Comparison of ENCODE assay signal across 18 mouse cellular contexts in genomic region chr17:79865027-79865426, GRCm38 (mm10). TPM values are rescaled to one million over a fixed set of nuclear protein-coding genes. Genes with fewer than 3 reads are reported as not detected.
DNase-seq lines count a peak whose midpoint lies in the region; ATAC-seq and TF ChIP-seq lines count a peak whose summit lies in the region.
"Had no signal": no experiment of that assay in that cellular context is flagged by ENCODE, and none has a peak within 500 bp of the region (broad histone marks: within the 10 kb centered on the region; RNA-seq: fewer than 3 reads in every experiment).

No protein-coding gene starts in this region.

- H3K27ac ChIP-seq in liver, postnatal 0 days (ENCODE audit: low read depth) = no peak overlapping the region
- H3K27ac ChIP-seq in liver, embryonic 11.5 days (ENCODE audit: low read depth, low read length) = no peak overlapping the region
- H3K27ac ChIP-seq in lung, postnatal 0 days (ENCODE audit: low read length) = no peak overlapping the region
- H3K27ac ChIP-seq in stomach, embryonic 15.5 days = no peak overlapping the region
- H3K27ac ChIP-seq: embryonic facial prominence, embryonic 12.5 days; forebrain, embryonic 15.5 days; heart, embryonic 13.5 days had no signal

- H3K9me3 ChIP-seq in liver, postnatal 0 days (ENCODE audit: low read length) = no peaks in the 10 kb centered on the region
- no peaks in the 10 kb centered on the region for H3K9me3 ChIP-seq in liver, embryonic 11.5 days (ENCODE audit: control insufficient read depth, low read length)
- no peaks in the 10 kb centered on the region for H3K9me3 ChIP-seq in lung, postnatal 0 days (ENCODE audit: low read length)
- no peaks in the 10 kb centered on the region for H3K9me3 ChIP-seq in stomach, embryonic 15.5 days
- H3K9me3 ChIP-seq: embryonic facial prominence, embryonic 12.5 days; forebrain, embryonic 15.5 days; heart, embryonic 13.5 days had no signal

- no peaks in the 10 kb centered on the region for H3K4me1 ChIP-seq in liver, postnatal 0 days (ENCODE audit: insufficient read depth)
- no peaks in the 10 kb centered on the region for H3K4me1 ChIP-seq in liver, embryonic 11.5 days (replicated peaks; ENCODE audit: control insufficient read depth, insufficient read depth, low read length)
- H3K4me1 ChIP-seq in lung, postnatal 0 days (ENCODE audit: insufficient read depth, low read depth, low read length) = no peaks in the 10 kb centered on the region
- H3K4me1 ChIP-seq in stomach, embryonic 15.5 days = no peaks in the 10 kb centered on the region
- H3K4me1 ChIP-seq: embryonic facial prominence, embryonic 12.5 days; forebrain, embryonic 15.5 days had no signal

- TF ChIP-seq CTCF in liver, postnatal 0 days (IDR thresholded peaks at IDR 0.05; ENCODE audit: low read depth) = no peak
- TF ChIP-seq CTCF in lung, postnatal 0 days (IDR thresholded peaks at IDR 0.05) = no peak

- H3K4me2 ChIP-seq in liver, postnatal 0 days (ENCODE audit: low read depth, low read length) = no peak overlapping the region
- no peak overlapping the region for H3K4me2 ChIP-seq in liver, embryonic 11.5 days
- no peak overlapping the region for H3K4me2 ChIP-seq in lung, postnatal 0 days (replicated peaks; ENCODE audit: low read depth, low read length)
- no peak overlapping the region for H3K4me2 ChIP-seq in stomach, embryonic 15.5 days
- H3K4me2 ChIP-seq: embryonic facial prominence, embryonic 12.5 days; forebrain, embryonic 15.5 days; heart, embryonic 13.5 days had no signal

- H3K9ac ChIP-seq in liver, postnatal 0 days (replicated peaks) = no peak overlapping the region
- no peak overlapping the region for H3K9ac ChIP-seq in liver, embryonic 11.5 days (ENCODE audit: low read depth, low read length)
- no peak overlapping the region for H3K9ac ChIP-seq in lung, postnatal 0 days (replicated peaks; ENCODE audit: low read depth)
- H3K9ac ChIP-seq in stomach, embryonic 15.5 days = no peak overlapping the region
- H3K9ac ChIP-seq: embryonic facial prominence, embryonic 12.5 days; forebrain, embryonic 15.5 days; heart, embryonic 13.5 days had no signal

- no peak for DNase-seq in liver, postnatal 0 days
- no peak for DNase-seq in liver, embryonic 11.5 days (ENCODE audit: low spot score)
- DNase-seq in lung, postnatal 0 days (ENCODE audit: low spot score) = peak; percentile 68
- DNase-seq in lung, postnatal 4 days = no peak
- no peak for DNase-seq in cerebellum, postnatal 25 days
- DNase-seq in layer of hippocampus, postnatal 36 days = no peak
- DNase-seq: adrenal gland, adult 2 months; cerebellum, adult 11 months; cerebellum, adult 8-10 months; cerebellum, postnatal 14 days; gastrocnemius, postnatal 36 days; heart, adult 11 months; heart, postnatal 36 days had no signal

- 83% methylated on average over 5 of the region's 5 CpGs for WGBS in liver, postnatal 0 days (ENCODE audit: insufficient replicate concordance)
- WGBS in liver, embryonic 11.5 days = 93% methylated on average over 5 of the region's 5 CpGs
- 58% methylated on average over 5 of the region's 5 CpGs for WGBS in lung, postnatal 0 days
- 84% methylated on average over 5 of the region's 5 CpGs for WGBS in stomach, embryonic 15.5 days

- peaks cover 52% of the 10 kb centered on the region for H3K36me3 ChIP-seq in liver, postnatal 0 days (replicated peaks; ENCODE audit: insufficient read depth, low read length)
- peaks cover 24% of the 10 kb centered on the region for H3K36me3 ChIP-seq in liver, embryonic 11.5 days (ENCODE audit: control insufficient read depth, insufficient read depth, low read length)
- no peaks in the 10 kb centered on the region for H3K36me3 ChIP-seq in lung, postnatal 0 days (ENCODE audit: insufficient read depth, low read length)
- peaks cover 10% of the 10 kb centered on the region; the same call in 1 of the 2 replicates for H3K36me3 ChIP-seq in stomach, embryonic 15.5 days

- no peaks in the 10 kb centered on the region for H3K27me3 ChIP-seq in liver, postnatal 0 days (ENCODE audit: insufficient read depth, low read length)
- H3K27me3 ChIP-seq in liver, embryonic 11.5 days (replicated peaks; ENCODE audit: control insufficient read depth, insufficient read depth, low read length) = no peaks in the 10 kb centered on the region
- H3K27me3 ChIP-seq in lung, postnatal 0 days (replicated peaks; ENCODE audit: insufficient read depth, low read length) = no peaks in the 10 kb centered on the region
- no peaks in the 10 kb centered on the region for H3K27me3 ChIP-seq in stomach, embryonic 15.5 days (replicated peaks)
- H3K27me3 ChIP-seq: CH12.LX; embryonic facial prominence, embryonic 12.5 days; forebrain, embryonic 15.5 days; heart, embryonic 13.5 days had no signal

- ATAC-seq in liver, postnatal 0 days = peak; percentile 51; the same call in 1 of the 2 replicates
- no peak for ATAC-seq in liver, embryonic 11.5 days (replicated peaks; ENCODE audit: low FRiP score)
- peak; percentile 75 for ATAC-seq in lung, postnatal 0 days
- peak; percentile 56; the same call in 1 of the 2 replicates for ATAC-seq in stomach, embryonic 15.5 days (ENCODE audit: insufficient read depth, low FRiP score, low read depth)
- ATAC-seq: forebrain, embryonic 15.5 days had no signal

- H3K4me3 ChIP-seq in liver, postnatal 0 days (ENCODE audit: low read depth, low read length) = no peak overlapping the region
- no peak overlapping the region for H3K4me3 ChIP-seq in liver, embryonic 11.5 days (ENCODE audit: low read depth, low read length)
- H3K4me3 ChIP-seq in lung, postnatal 0 days (ENCODE audit: low read depth, low read length) = no peak overlapping the region
- no peak overlapping the region for H3K4me3 ChIP-seq in stomach, embryonic 15.5 days (replicated peaks)
- H3K4me3 ChIP-seq: embryonic facial prominence, embryonic 12.5 days; forebrain, embryonic 15.5 days; heart, embryonic 13.5 days had no signal

- no peak for TF ChIP-seq EP300 in liver, postnatal 0 days (IDR thresholded peaks at IDR 0.05; ENCODE audit: low read depth)
- TF ChIP-seq EP300 in lung, postnatal 0 days (IDR thresholded peaks at IDR 0.05) = no peak

RNA-seq across cellular contexts. Expression of gene Atl2, which starts 30.9 kb away (rescaled TPM):
- 40.8 and 41.2 TPM in 2 replicates for polyA plus RNA-seq in liver, postnatal 0 days (2015; fragmentation: Nextera tagmentation; extraction: Ambion mirVana)
- 51.0 and 58.7 TPM in 2 replicates for polyA plus RNA-seq in liver, embryonic 11.5 days (2014; fragmentation: Nextera tagmentation; extraction: Ambion mirVana)
- 19.3 and 22.8 TPM in 2 replicates for polyA plus RNA-seq in lung, postnatal 0 days (2015; fragmentation: Nextera tagmentation; extraction: Ambion mirVana)
- 41.1 and 42.9 TPM in 2 replicates for polyA plus RNA-seq in stomach, embryonic 15.5 days (2015; fragmentation: Nextera tagmentation; extraction: Ambion mirVana)
- 10 to 100 TPM; 50.5 to 59.4 TPM for total RNA-seq in layer of hippocampus, postnatal 36 days (2021)
